Mouse (Mus musculus) granulocyte monocyte progenitor cell, adult 5-6 weeks (primary cell): ENCODE data around the gene Zic4. TPM values are rescaled to one million over a fixed set of nuclear protein-coding genes. Genes with fewer than 3 reads are reported as not detected.

Experiments
- ATAC-seq: replicated peaks from 2 replicates; pipeline ENCODE4 v1.8.0; 2016; ENCODE audit warnings: mild to moderate bottlenecking, moderate TSS enrichment, inconsistent platforms; ENCODE audit not compliant: poor library complexity, severe bottlenecking
- total RNA-seq, 2 experiments: library from RNA; stranded (forward) in 1 of 2; stranded (reverse) in 1 of 2; fragments of 200-712, 200-1000 nt in 1 of 2; fragments of >200 nt in 1 of 2; fragmentation: Nextera tagmentation in 1 of 2; gene quantifications; 2 replicates each; pipeline ENCODE4 v1.2.3; 2014 to 2017

The Zic4 gene
- total RNA-seq, 2 experiments from 2014 or later = not detected

GRCm38 (mm10) chr9:91394211-91394646 is 32.0 kb downstream of the Zic4 start:
- ATAC-seq = no peak

- no peak for ATAC-seq
Observed at GRCm38 (mm10) chr9:91395066-91395772, 33.0 kb downstream of the Zic4 start.

- no peak for ATAC-seq
Observed at GRCm38 (mm10) chr9:91399976-91400375, 37.8 kb downstream of the Zic4 start.

GRCm38 (mm10) chr9:91400482-91401093 is 38.4 kb downstream of the Zic4 start:
- ATAC-seq = no peak

GRCm38 (mm10) chr9:91401471-91401870 is 39.3 kb downstream of the Zic4 start:
- ATAC-seq = no peak

GRCm38 (mm10) chr9:91404229-91404628 is 42.0 kb downstream of the Zic4 start:
- no peak for ATAC-seq

GRCm38 (mm10) chr9:91404905-91405752 is 42.9 kb downstream of the Zic4 start:
- no peak for ATAC-seq

GRCm38 (mm10) chr9:91405753-91406178 is 43.6 kb downstream of the Zic4 start:
- no peak for ATAC-seq

- ATAC-seq = no peak
Observed at GRCm38 (mm10) chr9:91406258-91406763, 44.1 kb downstream of the Zic4 start.

- no peak for ATAC-seq
Observed at GRCm38 (mm10) chr9:91409771-91410170, 47.6 kb downstream of the Zic4 start.

- ATAC-seq = no peak
Observed at GRCm38 (mm10) chr9:91414007-91414661, 51.9 kb downstream of the Zic4 start.

GRCm38 (mm10) chr9:91420441-91420840 is 58.2 kb downstream of the Zic4 start:
- no peak for ATAC-seq

Other genes with a start within 250 kb of the Zic4 start
- gene Zic1, start 3.4 kb downstream of the Zic4 start, total RNA-seq (2014; fragmentation: Nextera tagmentation) = not detected in 2 replicates
- gene Zic1, start 3.4 kb downstream of the Zic4 start, total RNA-seq (2017) = not detected in 2 replicates